Mouse (Mus musculus) thymus, adult 2 months (tissue): ENCODE measurements around the gene Spdya.

ENCODE experiments used
- CTCF ChIP-seq: fragments of 200-500 bp; IDR thresholded peaks from 2 replicates; pipeline ENCODE4 v1.5.1; 2012; ENCODE audit warnings: mild to moderate bottlenecking, control low read depth, low read length, moderate library complexity, borderline replicate concordance; ENCODE audit not compliant: control insufficient read depth, poor library complexity, insufficient read depth; ENCODE audit errors: extremely low read depth
- POLR2A ChIP-seq: fragments of 200-500 bp; IDR thresholded peaks from 2 replicates; pipeline ENCODE4 v1.6.1; 2012; ENCODE audit warnings: mild to moderate bottlenecking, low read length, control low read depth, moderate library complexity; ENCODE audit not compliant: control insufficient read depth, poor library complexity, insufficient read depth; ENCODE audit errors: extremely low read depth

GRCm38 (mm10) chr17:71633350-71633749 lies 81.5 kb downstream of the Spdya start:
- TF ChIP-seq CTCF, result no peak
- no peak for TF ChIP-seq POLR2A
